Mouse (Mus musculus): ENCODE results near the gene Trib3. TPM values are rescaled to one million over a fixed set of nuclear protein-coding genes. Genes with fewer than 3 reads are reported as not detected.

Trib3 gene
- 2.0 and 2.2 TPM in 2 replicates for polyA plus RNA-seq (2012; rRNA removed)

DNA sequence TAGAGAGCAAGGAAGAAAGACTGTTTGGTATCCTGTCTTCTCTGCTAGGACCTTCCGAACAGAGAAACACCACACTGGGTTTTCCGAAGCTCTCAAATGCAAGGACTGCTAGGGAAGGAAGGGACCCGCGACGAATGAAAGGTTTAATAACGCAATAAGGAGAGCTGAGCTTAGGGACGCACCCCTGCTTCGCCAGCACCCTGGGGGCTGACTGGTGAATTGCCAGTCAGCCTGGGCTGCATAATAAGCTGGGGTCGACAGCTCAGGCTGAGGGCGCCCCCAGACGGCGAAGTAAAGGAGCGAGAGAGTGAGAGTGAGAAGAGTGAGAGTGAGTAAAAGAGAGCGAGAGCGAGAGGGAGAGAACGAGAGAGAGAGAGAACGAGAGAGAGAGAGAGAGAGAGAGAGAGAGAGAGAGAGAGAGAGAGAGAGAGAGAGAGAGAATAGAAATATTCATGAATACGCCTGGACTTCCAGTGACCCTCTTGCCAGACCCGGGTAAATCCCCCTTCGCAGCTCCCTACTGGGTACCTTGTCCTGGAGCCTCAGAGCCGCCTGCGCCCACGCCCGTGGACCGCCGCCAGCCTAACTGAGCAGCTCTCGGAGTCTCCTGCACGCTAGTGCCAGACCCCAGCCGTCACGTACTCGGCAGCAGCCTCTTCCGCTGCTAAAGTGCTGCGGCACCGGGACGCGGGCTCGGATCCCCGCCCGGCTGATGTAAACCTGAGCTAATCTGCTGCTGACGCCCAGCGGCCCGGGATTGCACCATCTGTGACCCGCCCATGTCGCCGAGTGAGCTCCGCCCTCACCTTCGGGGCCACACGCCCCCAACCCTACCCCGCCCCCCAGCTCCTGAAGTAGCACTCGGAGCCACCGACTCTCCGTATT, at the start of gene Trib3:
TSS of gene Trib3 (minus strand) at position 704 of the 885 bp plus-strand sequence.

GRCm38 (mm10) chr2:152376345-152376741, 32.5 kb upstream of the Trib3 start, which contains the start of gene Nrsn2:
Gene Nrsn2, minus strand, starts transcription at chr2:152376638.

GRCm38 (mm10) chr2:152332101-152332825, 11.6 kb downstream of the Trib3 start, which contains the start of gene Rbck1:
Gene Rbck1, minus strand, starts transcription at chr2:152332653.

GRCm38 (mm10) chr2:152293727-152294475, 49.9 kb downstream of the Trib3 start, which contains the start of gene Tbc1d20:
Gene Tbc1d20, plus strand, starts transcription at chr2:152293828.

Other genes starting within 250 kb of the Trib3 start
- gene Srxn1, start 238.5 kb downstream of the Trib3 start, polyA plus RNA-seq (2012; rRNA removed): 4.2 and 9.5 TPM in 2 replicates
- 0.12 and 0.19 TPM in 2 replicates for gene Tcf15, start 200.5 kb downstream of the Trib3 start, polyA plus RNA-seq (2012; rRNA removed)
- gene Csnk2a1, start 117.2 kb downstream of the Trib3 start, polyA plus RNA-seq (2012; rRNA removed): 21.7 TPM in 2 replicates
- 11.9 and 12.3 TPM in 2 replicates for gene Tbc1d20, start 50.2 kb downstream of the Trib3 start, polyA plus RNA-seq (2012; rRNA removed)
- 43.3 and 47.3 TPM in 2 replicates for gene Rbck1, start 11.4 kb downstream of the Trib3 start, polyA plus RNA-seq (2012; rRNA removed)
- gene Nrsn2, start 32.6 kb upstream of the Trib3 start, polyA plus RNA-seq (2012; rRNA removed): not detected in 2 replicates
- gene Sox12, start 54.0 kb upstream of the Trib3 start, polyA plus RNA-seq (2012; rRNA removed): 3.6 and 4.4 TPM in 2 replicates
- 5.4 TPM in 2 replicates for gene Zcchc3, start 71.0 kb upstream of the Trib3 start, polyA plus RNA-seq (2012; rRNA removed)
- 0.14 and 0.15 TPM in 2 replicates for gene 6820408C15Rik, start 71.6 kb upstream of the Trib3 start, polyA plus RNA-seq (2012; rRNA removed)
- not detected in 2 replicates for gene Defb23, start 120.6 kb upstream of the Trib3 start, polyA plus RNA-seq (2012; rRNA removed)
- gene Defb20, start 133.0 kb upstream of the Trib3 start, polyA plus RNA-seq (2012; rRNA removed): not detected in 2 replicates
- not detected in 2 replicates for gene Defb22, start 146.1 kb upstream of the Trib3 start, polyA plus RNA-seq (2012; rRNA removed)
- not detected in 2 replicates for gene Defb26, start 167.7 kb upstream of the Trib3 start, polyA plus RNA-seq (2012; rRNA removed)
- not detected in 2 replicates for gene Defb28, start 174.2 kb upstream of the Trib3 start, polyA plus RNA-seq (2012; rRNA removed)
- not detected in 2 replicates for gene Defb29, start 196.1 kb upstream of the Trib3 start, polyA plus RNA-seq (2012; rRNA removed)
- gene Gm17416, start 225.3 kb upstream of the Trib3 start, polyA plus RNA-seq (2012; rRNA removed): not detected in 2 replicates
- not detected in 2 replicates for gene Defb21, start 228.7 kb upstream of the Trib3 start, polyA plus RNA-seq (2012; rRNA removed)
- not detected in 2 replicates for gene Defb19, start 236.3 kb upstream of the Trib3 start, polyA plus RNA-seq (2012; rRNA removed)

Measured in liver, embryonic 18 days (tissue).